Mouse (Mus musculus): ENCODE measurements around the gene Orai3. TPM values are rescaled to one million over a fixed set of nuclear protein-coding genes. Genes with fewer than 3 reads are reported as not detected.
A peak's percentile ranks its signal among the peaks of the same experiment; 100 is the strongest.

Gene Orai3
- polyA plus RNA-seq, 1 experiment, result 23.8 TPM

- DNase-seq, result peak; percentile 72
- H3K4me3 ChIP-seq (ENCODE audit: control insufficient read depth, insufficient read depth, low read length), result peak within 1 kb of the TSS; percentile 81
- peaks cover 15% of the 10 kb centered on the region for H3K4me1 ChIP-seq (replicated peaks; ENCODE audit: control insufficient read depth, insufficient read depth, low read length)
- H3K27me3 ChIP-seq (ENCODE audit: control insufficient read depth, insufficient read depth, low read length), result no peaks in the 10 kb centered on the region
- TF ChIP-seq POLR2A (IDR thresholded peaks at IDR 0.05; ENCODE audit: control insufficient read depth, extremely low read depth, insufficient read depth, low read length, poor library complexity) (no peak), CTCF (IDR thresholded peaks at IDR 0.05; ENCODE audit: borderline replicate concordance, control insufficient read depth, extremely low read depth, insufficient read depth, low read length, poor library complexity) (no peak)
- under 1% methylated on average over 26 of the region's 26 CpGs for WGBS
- peak within 1 kb of the TSS; percentile 64; the same call in 1 of the 2 replicates for H3K27ac ChIP-seq (ENCODE audit: control insufficient read depth, insufficient read depth, low read length)
- H3K36me3 ChIP-seq (ENCODE audit: control insufficient read depth, insufficient read depth, low read length), result peaks cover under 1% of the 10 kb centered on the region; the same call in 1 of the 2 replicates
These were observed 25.1 kb upstream of the Orai3 start, which contains the start of gene Fbxl19 for GRCm38 (mm10) chr7:127744366-127745045. Fbxl19 (plus strand) TSS chr7:127744543.

GRCm38 (mm10) chr7:127745251-127745651 is 24.4 kb upstream of the Orai3 start:
- Histone ChIP-seq H3K36me3 (ENCODE audit: control insufficient read depth, insufficient read depth, low read length) (peaks cover 7% of the 10 kb centered on the region; the same call in 1 of the 2 replicates), H3K27ac (ENCODE audit: control insufficient read depth, insufficient read depth, low read length) (peak overlapping the region; percentile 64), H3K27me3 (ENCODE audit: control insufficient read depth, insufficient read depth, low read length) (no peaks in the 10 kb centered on the region), H3K4me3 (ENCODE audit: control insufficient read depth, insufficient read depth, low read length) (peak overlapping the region; percentile 81), H3K4me1 (replicated peaks; ENCODE audit: control insufficient read depth, insufficient read depth, low read length) (peaks cover 15% of the 10 kb centered on the region)
- DNase-seq, result peak; percentile 90
- under 1% methylated on average over 19 of the region's 19 CpGs for WGBS
- no peak for TF ChIP-seq CTCF (IDR thresholded peaks at IDR 0.05; ENCODE audit: borderline replicate concordance, control insufficient read depth, extremely low read depth, insufficient read depth, low read length, poor library complexity)
- TF ChIP-seq POLR2A (IDR thresholded peaks at IDR 0.05; ENCODE audit: control insufficient read depth, extremely low read depth, insufficient read depth, low read length, poor library complexity), result peak; percentile 9; the same call in 1 of the 2 replicates

- no peaks in the 10 kb centered on the region for H3K27me3 ChIP-seq (ENCODE audit: control insufficient read depth, insufficient read depth, low read length)
- peak; percentile 76 for DNase-seq
- peak overlapping the region; percentile 81 for H3K4me3 ChIP-seq (ENCODE audit: control insufficient read depth, insufficient read depth, low read length)
- H3K27ac ChIP-seq (ENCODE audit: control insufficient read depth, insufficient read depth, low read length), result peak overlapping the region; percentile 64
- peaks cover 7% of the 10 kb centered on the region; the same call in 1 of the 2 replicates for H3K36me3 ChIP-seq (ENCODE audit: control insufficient read depth, insufficient read depth, low read length)
- peak; percentile 14; the same call in 1 of the 2 replicates for TF ChIP-seq POLR2A (IDR thresholded peaks at IDR 0.05; ENCODE audit: control insufficient read depth, extremely low read depth, insufficient read depth, low read length, poor library complexity)
- 0 out of 2 replicates have a peak, but pooled peaks have one; percentile 3 for TF ChIP-seq CTCF (IDR thresholded peaks at IDR 0.05; ENCODE audit: borderline replicate concordance, control insufficient read depth, extremely low read depth, insufficient read depth, low read length, poor library complexity)
- peaks cover 15% of the 10 kb centered on the region for H3K4me1 ChIP-seq (replicated peaks; ENCODE audit: control insufficient read depth, insufficient read depth, low read length)
- under 1% methylated on average over 39 of the region's 39 CpGs for WGBS
These were observed 23.7 kb upstream of the Orai3 start for GRCm38 (mm10) chr7:127745652-127746493.

DNA sequence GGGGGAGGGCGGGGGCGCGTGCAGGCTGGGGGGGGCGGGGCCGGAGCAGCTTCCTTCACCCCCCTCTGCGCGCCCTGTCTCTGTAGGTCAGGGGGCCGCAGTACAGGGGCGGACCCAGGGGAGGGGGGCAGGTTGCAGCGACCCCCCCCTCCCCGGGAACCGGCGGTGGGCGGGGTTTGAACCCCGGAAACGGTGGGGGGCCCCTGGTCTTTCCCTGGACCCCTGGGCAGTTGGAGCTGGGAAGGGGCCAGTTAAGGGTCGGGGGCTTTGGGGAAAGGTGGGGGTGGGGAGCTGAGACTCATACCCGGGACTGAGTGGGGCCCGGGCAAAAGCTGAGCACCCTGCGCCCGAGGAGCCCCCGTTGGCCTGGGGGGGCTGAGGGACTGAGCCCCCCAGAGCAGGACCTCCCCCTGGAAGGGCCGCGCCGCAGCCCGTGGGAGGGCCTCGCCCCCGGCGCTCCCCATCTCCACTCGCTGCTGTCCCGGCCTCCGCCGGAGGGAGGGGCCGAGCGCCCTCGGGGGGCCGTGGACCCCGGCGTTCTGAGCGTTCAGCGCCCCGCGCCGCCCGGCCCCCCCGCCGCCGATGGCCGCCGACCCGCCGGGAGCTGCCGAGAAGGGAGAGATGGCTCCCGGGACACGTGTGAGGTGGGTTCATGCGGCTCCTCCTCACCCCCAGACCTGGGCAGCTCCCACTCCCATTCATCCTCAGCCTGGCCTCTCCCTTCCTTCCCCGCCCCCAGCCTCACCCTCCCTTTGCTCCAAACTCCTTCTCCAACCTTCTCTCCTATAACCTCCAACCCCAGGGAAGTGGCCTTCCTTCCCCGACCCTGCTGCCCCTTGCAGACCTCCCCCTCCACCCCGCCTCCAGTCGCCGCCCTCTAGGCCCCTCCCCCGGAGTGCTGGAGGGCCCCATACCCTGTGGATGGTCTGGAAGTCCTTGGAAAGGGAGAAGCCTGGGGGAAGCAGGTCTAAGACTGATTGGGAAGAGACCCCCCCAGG is 22.8 kb upstream of the Orai3 start:
- WGBS, result 4% methylated on average over 36 of the region's 62 CpGs
- DNase-seq, result peak; percentile 40
- Histone ChIP-seq H3K4me3 (ENCODE audit: control insufficient read depth, insufficient read depth, low read length) (peak overlapping the region; percentile 81), H3K27me3 (ENCODE audit: control insufficient read depth, insufficient read depth, low read length) (no peaks in the 10 kb centered on the region), H3K36me3 (ENCODE audit: control insufficient read depth, insufficient read depth, low read length) (peaks cover 7% of the 10 kb centered on the region; the same call in 1 of the 2 replicates), H3K27ac (ENCODE audit: control insufficient read depth, insufficient read depth, low read length) (no peak overlapping the region), H3K4me1 (replicated peaks; ENCODE audit: control insufficient read depth, insufficient read depth, low read length) (peaks cover 15% of the 10 kb centered on the region)
- no peak for TF ChIP-seq CTCF (IDR thresholded peaks at IDR 0.05; ENCODE audit: borderline replicate concordance, control insufficient read depth, extremely low read depth, insufficient read depth, low read length, poor library complexity)
- TF ChIP-seq POLR2A (IDR thresholded peaks at IDR 0.05; ENCODE audit: control insufficient read depth, extremely low read depth, insufficient read depth, low read length, poor library complexity), result no peak

DNA sequence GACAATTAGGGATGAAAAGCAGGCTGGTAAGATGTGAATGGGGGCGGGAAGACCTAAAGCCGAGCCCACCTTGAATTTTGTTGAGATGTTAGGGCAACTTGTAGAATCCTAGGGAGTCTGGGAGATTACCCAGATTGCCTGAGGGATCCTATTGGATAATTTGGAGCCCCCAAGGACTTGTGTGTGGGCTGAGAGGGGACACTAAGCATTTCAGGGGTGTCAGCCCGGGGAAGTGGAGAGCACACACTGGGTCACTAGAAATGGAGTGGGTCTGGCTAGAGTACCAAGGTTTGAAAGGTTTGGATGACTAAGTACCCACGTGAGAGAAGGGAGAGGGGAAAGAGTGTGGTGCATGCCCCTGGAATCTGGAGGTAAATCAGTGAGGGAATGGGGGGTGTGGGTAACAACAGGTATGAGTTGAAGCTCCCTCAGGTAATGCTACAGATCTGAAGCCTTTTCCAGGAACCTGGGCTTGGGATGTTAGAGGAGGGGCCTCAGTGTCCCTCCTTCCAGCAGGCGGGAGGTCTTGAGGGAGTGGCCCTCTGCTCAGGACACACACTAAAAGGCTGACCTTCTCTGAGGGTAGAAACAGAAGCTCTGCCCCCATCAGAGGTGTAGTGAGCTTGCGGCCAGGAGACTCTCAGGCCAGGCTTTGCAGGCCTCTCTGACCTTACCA is 21.9 kb upstream of the Orai3 start:
- Histone ChIP-seq H3K27ac (ENCODE audit: control insufficient read depth, insufficient read depth, low read length) (no peak overlapping the region), H3K27me3 (ENCODE audit: control insufficient read depth, insufficient read depth, low read length) (no peaks in the 10 kb centered on the region), H3K4me1 (replicated peaks; ENCODE audit: control insufficient read depth, insufficient read depth, low read length) (peaks cover 15% of the 10 kb centered on the region), H3K4me3 (ENCODE audit: control insufficient read depth, insufficient read depth, low read length) (no peak overlapping the region), H3K36me3 (ENCODE audit: control insufficient read depth, insufficient read depth, low read length) (peaks cover 13% of the 10 kb centered on the region; the same call in 1 of the 2 replicates)
- WGBS, result 86% methylated on average over 6 of the region's 6 CpGs
- no peak for DNase-seq
- TF ChIP-seq POLR2A (IDR thresholded peaks at IDR 0.05; ENCODE audit: control insufficient read depth, extremely low read depth, insufficient read depth, low read length, poor library complexity) (no peak), CTCF (IDR thresholded peaks at IDR 0.05; ENCODE audit: borderline replicate concordance, control insufficient read depth, extremely low read depth, insufficient read depth, low read length, poor library complexity) (no peak)
